Mouse (Mus musculus): ENCODE results near the gene Rpl34.

DNA sequence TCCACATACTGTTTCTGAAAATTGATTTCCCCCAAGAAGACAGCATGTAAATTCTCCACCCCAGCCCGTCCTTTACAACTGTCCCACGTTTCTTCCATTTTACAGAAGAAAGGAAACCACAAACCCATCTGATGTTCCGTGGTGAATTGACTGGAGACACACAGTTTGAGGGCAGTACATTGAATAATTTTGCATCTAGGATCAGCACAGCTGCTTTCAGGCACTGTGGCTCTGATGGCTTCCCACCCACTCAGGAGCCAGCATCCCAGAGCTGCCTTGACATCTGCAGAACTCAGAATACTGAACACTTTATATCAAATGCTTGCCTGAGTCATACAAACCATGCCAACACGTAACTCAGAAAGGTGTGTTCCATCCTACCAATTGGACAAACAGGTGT is 10.0 kb downstream of the Rpl34 start:
- TF ChIP-seq GATA1 (IDR thresholded peaks at IDR 0.05; ENCODE audit: borderline replicate concordance, low read length) (no peak), FLI1 (IDR thresholded peaks at IDR 0.05; ENCODE audit: low read length) (no peak)

Measured in megakaryocyte, embryonic 14.5 days (primary cell).